Mouse (Mus musculus) MEL (cell line): ENCODE measurements around the gene Klhl42.

Experiments
- CTCF ChIP-seq, 3 experiments: IDR thresholded peaks in 2 of 3; conservative IDR thresholded peaks in 1 of 3; 2 replicates each; pipeline ENCODE4 v1.5.1; 2011 to 2012; ENCODE audit warnings: low read length in 3 of 3, low read depth in 2 of 3, mild to moderate bottlenecking in 2 of 3, improper control_type of control experiment in 1 of 3, inconsistent platforms in 1 of 3, mixed read lengths in 1 of 3, moderate library complexity in 1 of 3; ENCODE audit not compliant: control insufficient read depth in 1 of 3, insufficient read depth in 1 of 3, poor library complexity in 1 of 3, severe bottlenecking in 1 of 3
- E2F4 ChIP-seq: IDR thresholded peaks from 2 replicates; pipeline ENCODE4 v1.6.1; 2011; ENCODE audit warnings: low read depth, low read length, improper control_type of control experiment, borderline replicate concordance
- EP300 ChIP-seq, 2 experiments: IDR thresholded peaks; 2 replicates each; pipeline ENCODE4 v1.6.1; 2011; ENCODE audit warnings: improper control_type of control experiment in 2 of 2, low read length in 2 of 2, low read depth in 1 of 2, mild to moderate bottlenecking in 1 of 2
- MAX ChIP-seq: IDR thresholded peaks from 2 replicates; pipeline ENCODE4 v1.6.1; 2011; ENCODE audit warnings: low read length, improper control_type of control experiment
- MXI1 ChIP-seq: IDR thresholded peaks from 2 replicates; pipeline ENCODE4 v1.6.1; 2011; ENCODE audit warnings: mild to moderate bottlenecking, low read depth, low read length, improper control_type of control experiment
- POLR2A ChIP-seq, 2 experiments: IDR thresholded peaks; 2 replicates each; pipeline ENCODE4 v1.6.1; 2011 to 2012; ENCODE audit warnings: low read length in 2 of 2, mild to moderate bottlenecking in 2 of 2, control low read depth in 1 of 2, improper control_type of control experiment in 1 of 2, low read depth in 1 of 2, moderate library complexity in 1 of 2; ENCODE audit not compliant: control insufficient read depth in 1 of 2, insufficient read depth in 1 of 2, poor library complexity in 1 of 2
- POLR2AphosphoS2 ChIP-seq: IDR thresholded peaks from 2 replicates; pipeline ENCODE4 v1.6.1; 2011; ENCODE audit warnings: low read length, improper control_type of control experiment
- RCOR1 ChIP-seq: IDR thresholded peaks from 2 replicates; pipeline ENCODE4 v1.6.1; 2012; ENCODE audit warnings: low read depth, mild to moderate bottlenecking, inconsistent platforms, low read length, improper control_type of control experiment
- SMC3 ChIP-seq: IDR thresholded peaks from 2 replicates; pipeline ENCODE4 v1.6.1; 2011; ENCODE audit warnings: low read depth, low read length, improper control_type of control experiment
- TCF12 ChIP-seq: IDR thresholded peaks from 2 replicates; pipeline ENCODE4 v1.6.1; 2014; ENCODE audit warnings: low read depth, mild to moderate bottlenecking, inconsistent platforms, low read length, improper control_type of control experiment, moderate library complexity
- USF1 ChIP-seq: IDR thresholded peaks from 2 replicates; pipeline ENCODE4 v1.6.1; 2014; ENCODE audit warnings: low read depth, mild to moderate bottlenecking, inconsistent platforms, low read length, improper control_type of control experiment, moderate library complexity
- USF2 ChIP-seq, 2 experiments: IDR thresholded peaks; 2 replicates each; pipeline ENCODE4 v1.6.1; 2011 to 2012; ENCODE audit warnings: improper control_type of control experiment in 2 of 2, low read length in 2 of 2, borderline replicate concordance in 1 of 2, inconsistent platforms in 1 of 2, low read depth in 1 of 2, mild to moderate bottlenecking in 1 of 2; ENCODE audit not compliant: insufficient read depth in 1 of 2

- TF ChIP-seq EP300 (IDR thresholded peaks at IDR 0.05; ENCODE audit: low read depth in 1 of 2, low read length in 2 of 2), result peak in 1 of 2 experiments; percentile 49; a peak in 2 of 4 replicates
- TF ChIP-seq CTCF (IDR thresholded peaks at IDR 0.05 in 2 of 3, conservative IDR thresholded peaks at IDR 0.05 in 1 of 3; ENCODE audit: control insufficient read depth in 1 of 3, insufficient read depth in 1 of 3, low read depth in 2 of 3, low read length in 3 of 3, poor library complexity in 1 of 3, severe bottlenecking in 1 of 3), result no peak
- peak; percentile 76 for TF ChIP-seq MAX
- TF ChIP-seq TCF12, result peak; percentile 86
- peak; percentile 90 for TF ChIP-seq MXI1
- TF ChIP-seq USF1, result peak; percentile 6; the same call in 1 of the 2 replicates
- peak; percentile 97 to 98 for TF ChIP-seq POLR2A (IDR thresholded peaks at IDR 0.05; ENCODE audit: control insufficient read depth in 1 of 2, insufficient read depth in 1 of 2, low read depth in 1 of 2, low read length in 2 of 2, poor library complexity in 1 of 2)
- no peak for TF ChIP-seq E2F4
- no peak for TF ChIP-seq USF2 (IDR thresholded peaks at IDR 0.05; ENCODE audit: borderline replicate concordance in 1 of 2, insufficient read depth in 1 of 2, low read depth in 1 of 2, low read length in 2 of 2)
- TF ChIP-seq SMC3, result no peak; the same call in 1 of the 2 replicates
- peak; percentile 93 for TF ChIP-seq POLR2AphosphoS2
- 0 out of 2 replicates have a peak, but pooled peaks have one; percentile 37 for TF ChIP-seq RCOR1
Observed at GRCm38 (mm10) chr6:147042291-147043290, 48.6 kb upstream of the Klhl42 start, which contains the start of gene Mrps35.
